Mouse (Mus musculus) thymus, adult 2 months (tissue): ENCODE measurements around the gene Oprd1.

Experiments used
- CTCF ChIP-seq: fragments of 200-500 bp; IDR thresholded peaks from 2 replicates; pipeline ENCODE4 v1.5.1; 2012; ENCODE audit warnings: mild to moderate bottlenecking, control low read depth, low read length, moderate library complexity, borderline replicate concordance; ENCODE audit not compliant: control insufficient read depth, poor library complexity, insufficient read depth; ENCODE audit errors: extremely low read depth
- POLR2A ChIP-seq: fragments of 200-500 bp; IDR thresholded peaks from 2 replicates; pipeline ENCODE4 v1.6.1; 2012; ENCODE audit warnings: mild to moderate bottlenecking, low read length, control low read depth, moderate library complexity; ENCODE audit not compliant: control insufficient read depth, poor library complexity, insufficient read depth; ENCODE audit errors: extremely low read depth

GRCm38 (mm10) chr4:132113411-132114095, 30.7 kb downstream of the Oprd1 start:
- TF ChIP-seq CTCF = no peak; the same call in 1 of the 2 replicates
- TF ChIP-seq POLR2A = no peak
